Mouse (Mus musculus) stomach, postnatal 0 days (tissue): Measurements from ENCODE around the gene Pfn3.

Experiments used
- CTCF ChIP-seq: IDR thresholded peaks from 2 replicates; pipeline ENCODE4 v1.5.1; 2016; ENCODE audit warnings: antibody characterized with exemption, low read depth, mild to moderate bottlenecking, moderate library complexity
- EP300 ChIP-seq: optimal IDR thresholded peaks from 2 replicates; pipeline ENCODE3; 2016; ENCODE audit warnings: antibody characterized with exemption

GRCm38 (mm10) chr13:55420018-55420932 lies 5.2 kb upstream of the Pfn3 start:
- TF ChIP-seq EP300 (no peak), CTCF (no peak; the same call in 1 of the 2 replicates)
